Mouse (Mus musculus) heart, adult 9 months (tissue): ENCODE data around the gene Zfp704.

Source experiments
- DNase-seq, 2 experiments: peaks; one replicate each; pipeline ENCODE4 v3.0.0; 2022; ENCODE audit warnings: low spot score in 2 of 2

The Zfp704 gene

GRCm38 (mm10) chr3:9609581-9610341 lies at the start of gene Zfp704:
Gene Zfp704 (minus strand): TSS chr3:9610085.
- DNase-seq, result peak; percentile 86 to 87

GRCm38 (mm10) chr3:9633036-9634005 lies 23.4 kb upstream of the Zfp704 start:
- DNase-seq, result no peak

- peak; percentile 13 to 14 for DNase-seq
These were observed 20.1 kb upstream of the Zfp704 start for GRCm38 (mm10) chr3:9629951-9630350.

GRCm38 (mm10) chr3:9628041-9628440 lies 18.2 kb upstream of the Zfp704 start:
- DNase-seq, result no peak

- DNase-seq, result no peak
These were observed 16.3 kb upstream of the Zfp704 start for GRCm38 (mm10) chr3:9626149-9626548.

- no peak for DNase-seq
These were observed 10.7 kb upstream of the Zfp704 start for GRCm38 (mm10) chr3:9620611-9621010.

GRCm38 (mm10) chr3:9619562-9620275 lies 9.8 kb upstream of the Zfp704 start:
- no peak for DNase-seq

- DNase-seq, result no peak
These were observed 7.2 kb upstream of the Zfp704 start for GRCm38 (mm10) chr3:9617101-9617500.

- no peak for DNase-seq
These were observed 4.8 kb upstream of the Zfp704 start for GRCm38 (mm10) chr3:9614676-9615075.

GRCm38 (mm10) chr3:9614011-9614410 lies 4.1 kb upstream of the Zfp704 start:
- DNase-seq, result no peak

GRCm38 (mm10) chr3:9611226-9611625 lies 1.3 kb upstream of the Zfp704 start:
- DNase-seq, result no peak

GRCm38 (mm10) chr3:9610426-9610825 lies 541 bp upstream of the Zfp704 start:
- DNase-seq, result no peak

GRCm38 (mm10) chr3:9608906-9609580 lies 842 bp downstream of the Zfp704 start:
- peak; percentile 16 to 45 for DNase-seq

GRCm38 (mm10) chr3:9608441-9608905 lies 1.4 kb downstream of the Zfp704 start:
- DNase-seq, result peak; percentile 29 to 32

GRCm38 (mm10) chr3:9607686-9608085 lies 2.2 kb downstream of the Zfp704 start:
- DNase-seq, result no peak

- DNase-seq, result no peak
These were observed 3.8 kb downstream of the Zfp704 start for GRCm38 (mm10) chr3:9605784-9606706.

GRCm38 (mm10) chr3:9604941-9605340 lies 4.9 kb downstream of the Zfp704 start:
- DNase-seq, result no peak

GRCm38 (mm10) chr3:9603866-9604265 lies 6.0 kb downstream of the Zfp704 start:
- no peak for DNase-seq

GRCm38 (mm10) chr3:9600577-9600976 lies 9.3 kb downstream of the Zfp704 start:
- DNase-seq, result no peak

- DNase-seq, result no peak
These were observed 10.0 kb downstream of the Zfp704 start for GRCm38 (mm10) chr3:9599738-9600410.
